Mouse (Mus musculus) erythroblast, embryonic 14.5 days (primary cell): ENCODE measurements around the gene Mgp.

Experiments
- GATA1 ChIP-seq: IDR thresholded peaks from 2 replicates; pipeline ENCODE4 v1.6.1; 2012; ENCODE audit warnings: low read length, inconsistent platforms, mixed read lengths
- TAL1 ChIP-seq: IDR thresholded peaks from 3 replicates; pipeline ENCODE4 v1.6.1; 2012; ENCODE audit warnings: low read length, inconsistent platforms, mixed read lengths

- TF ChIP-seq TAL1 (no peak), GATA1 (no peak)
Observed at GRCm38 (mm10) chr6:136917885-136918284, 42.3 kb upstream of the Mgp start.
